Mouse (Mus musculus): ENCODE data around the gene Rasgef1b. TPM values are rescaled to one million over a fixed set of nuclear protein-coding genes. Genes with fewer than 3 reads are reported as not detected.

Gene Rasgef1b
- polyA plus RNA-seq, 1 experiment from 2014 or later, result 7.3 TPM

- no peak overlapping the region; the same call in 1 of the 2 replicates for H3K4me3 ChIP-seq (ENCODE audit: low read length)
- ATAC-seq, result peak; percentile 33; the same call in 1 of the 2 replicates
- no peaks in the 10 kb centered on the region for H3K4me1 ChIP-seq (ENCODE audit: control insufficient read depth, insufficient read depth, low read length)
- no peaks in the 10 kb centered on the region for H3K9me3 ChIP-seq (ENCODE audit: control insufficient read depth, low read length)
- no peaks in the 10 kb centered on the region for H3K36me3 ChIP-seq (ENCODE audit: control insufficient read depth, insufficient read depth, low read length)
- no peak overlapping the region for H3K9ac ChIP-seq (ENCODE audit: low read depth, low read length)
- no peaks in the 10 kb centered on the region; the same call in 1 of the 2 replicates for H3K27me3 ChIP-seq (replicated peaks; ENCODE audit: control insufficient read depth, insufficient read depth, low read length)
- peak overlapping the region; percentile 34 for H3K4me2 ChIP-seq (ENCODE audit: low read depth, low read length)
- H3K27ac ChIP-seq (ENCODE audit: low read length), result no peak overlapping the region
- 55% methylated on average over 15 of the region's 15 CpGs for WGBS
Observed at GRCm38 (mm10) chr5:99202074-99202837, 526.6 kb downstream of the Rasgef1b start.

- 95% methylated on average over 5 of the region's 5 CpGs for WGBS
- H3K27me3 ChIP-seq (replicated peaks; ENCODE audit: control insufficient read depth, insufficient read depth, low read length), result no peaks in the 10 kb centered on the region
- H3K36me3 ChIP-seq (ENCODE audit: control insufficient read depth, insufficient read depth, low read length), result no peaks in the 10 kb centered on the region
- 0 out of 2 replicates have a peak, but pooled peaks cover 6% of the 10 kb centered on the region for H3K4me1 ChIP-seq (ENCODE audit: control insufficient read depth, insufficient read depth, low read length)
- no peak overlapping the region for H3K9ac ChIP-seq (ENCODE audit: low read depth, low read length)
- no peak overlapping the region for H3K27ac ChIP-seq (ENCODE audit: low read length)
- no peaks in the 10 kb centered on the region for H3K9me3 ChIP-seq (ENCODE audit: control insufficient read depth, low read length)
- H3K4me2 ChIP-seq (ENCODE audit: low read depth, low read length), result no peak overlapping the region
- no peak overlapping the region for H3K4me3 ChIP-seq (ENCODE audit: low read length)
- ATAC-seq, result no peak
Observed at GRCm38 (mm10) chr5:99195436-99195835, 533.4 kb downstream of the Rasgef1b start.

GRCm38 (mm10) chr5:99190941-99191800 lies 537.7 kb downstream of the Rasgef1b start:
- Histone ChIP-seq H3K27ac (ENCODE audit: low read length) (no peak overlapping the region), H3K27me3 (replicated peaks; ENCODE audit: control insufficient read depth, insufficient read depth, low read length) (no peaks in the 10 kb centered on the region), H3K4me2 (ENCODE audit: low read depth, low read length) (peak overlapping the region; percentile 26; the same call in 1 of the 2 replicates), H3K4me1 (ENCODE audit: control insufficient read depth, insufficient read depth, low read length) (0 out of 2 replicates have a peak, but pooled peaks cover 6% of the 10 kb centered on the region), H3K4me3 (ENCODE audit: low read length) (no peak overlapping the region), H3K9me3 (ENCODE audit: control insufficient read depth, low read length) (no peaks in the 10 kb centered on the region), H3K9ac (ENCODE audit: low read depth, low read length) (no peak overlapping the region), H3K36me3 (ENCODE audit: control insufficient read depth, insufficient read depth, low read length) (no peaks in the 10 kb centered on the region)
- 50% methylated on average over 26 of the region's 26 CpGs for WGBS
- no peak for ATAC-seq

- Histone ChIP-seq H3K4me2 (ENCODE audit: low read depth, low read length) (no peak overlapping the region), H3K27ac (ENCODE audit: low read length) (no peak overlapping the region), H3K9me3 (ENCODE audit: control insufficient read depth, low read length) (no peaks in the 10 kb centered on the region), H3K27me3 (replicated peaks; ENCODE audit: control insufficient read depth, insufficient read depth, low read length) (no peaks in the 10 kb centered on the region), H3K4me1 (ENCODE audit: control insufficient read depth, insufficient read depth, low read length) (no peaks in the 10 kb centered on the region), H3K4me3 (ENCODE audit: low read length) (no peak overlapping the region), H3K9ac (ENCODE audit: low read depth, low read length) (no peak overlapping the region), H3K36me3 (ENCODE audit: control insufficient read depth, insufficient read depth, low read length) (no peaks in the 10 kb centered on the region)
- WGBS, result 78% methylated on average over 7 of the region's 7 CpGs
- ATAC-seq, result peak; percentile 71
Observed at GRCm38 (mm10) chr5:99183637-99184036, 545.2 kb downstream of the Rasgef1b start.

GRCm38 (mm10) chr5:99174608-99175385 lies 554.1 kb downstream of the Rasgef1b start:
- Histone ChIP-seq H3K4me1 (ENCODE audit: control insufficient read depth, insufficient read depth, low read length) (no peaks in the 10 kb centered on the region), H3K9ac (ENCODE audit: low read depth, low read length) (no peak overlapping the region), H3K36me3 (ENCODE audit: control insufficient read depth, insufficient read depth, low read length) (no peaks in the 10 kb centered on the region), H3K9me3 (ENCODE audit: control insufficient read depth, low read length) (no peaks in the 10 kb centered on the region; the same call in 1 of the 2 replicates), H3K27me3 (replicated peaks; ENCODE audit: control insufficient read depth, insufficient read depth, low read length) (no peaks in the 10 kb centered on the region), H3K4me2 (ENCODE audit: low read depth, low read length) (no peak overlapping the region), H3K27ac (ENCODE audit: low read length) (no peak overlapping the region), H3K4me3 (ENCODE audit: low read length) (no peak overlapping the region)
- no peak for ATAC-seq
- 56% methylated on average over 8 of the region's 8 CpGs for WGBS

GRCm38 (mm10) chr5:99169836-99170235 lies 559.0 kb downstream of the Rasgef1b start:
- no peak for ATAC-seq

GRCm38 (mm10) chr5:99167767-99168166 lies 561.1 kb downstream of the Rasgef1b start:
- ATAC-seq, result 0 out of 2 replicates have a peak, but pooled peaks have one; percentile 44

More at GRCm38 (mm10) chr5:99169836-99170235, 559.0 kb downstream of the Rasgef1b start:
- Histone ChIP-seq H3K9me3 (ENCODE audit: control insufficient read depth, low read length) (no peaks in the 10 kb centered on the region), H3K4me1 (ENCODE audit: control insufficient read depth, insufficient read depth, low read length) (no peaks in the 10 kb centered on the region), H3K4me2 (ENCODE audit: low read depth, low read length) (no peak overlapping the region), H3K36me3 (ENCODE audit: control insufficient read depth, insufficient read depth, low read length) (no peaks in the 10 kb centered on the region), H3K27ac (ENCODE audit: low read length) (no peak overlapping the region), H3K9ac (ENCODE audit: low read depth, low read length) (no peak overlapping the region), H3K27me3 (replicated peaks; ENCODE audit: control insufficient read depth, insufficient read depth, low read length) (no peaks in the 10 kb centered on the region), H3K4me3 (ENCODE audit: low read length) (no peak overlapping the region)
- 59% methylated on average over 4 of the region's 4 CpGs for WGBS

More at GRCm38 (mm10) chr5:99167767-99168166, 561.1 kb downstream of the Rasgef1b start:
- H3K36me3 ChIP-seq (ENCODE audit: control insufficient read depth, insufficient read depth, low read length), result no peaks in the 10 kb centered on the region
- 76% methylated on average over 5 of the region's 5 CpGs for WGBS
- no peak overlapping the region for H3K9ac ChIP-seq (ENCODE audit: low read depth, low read length)
- no peak overlapping the region for H3K27ac ChIP-seq (ENCODE audit: low read length)
- H3K27me3 ChIP-seq (replicated peaks; ENCODE audit: control insufficient read depth, insufficient read depth, low read length), result no peaks in the 10 kb centered on the region
- no peak overlapping the region for H3K4me3 ChIP-seq (ENCODE audit: low read length)
- H3K4me1 ChIP-seq (ENCODE audit: control insufficient read depth, insufficient read depth, low read length), result no peaks in the 10 kb centered on the region
- no peak overlapping the region for H3K4me2 ChIP-seq (ENCODE audit: low read depth, low read length)
- H3K9me3 ChIP-seq (ENCODE audit: control insufficient read depth, low read length), result no peaks in the 10 kb centered on the region
